Mouse (Mus musculus): ENCODE measurements around the gene Cntn4.
"Not testable (repeated sequence)": the region's sequence is repeated elsewhere in the genome, so short reads cannot be mapped to it uniquely, and the experiment has no call there.

- not testable (repeated sequence) for TF ChIP-seq CTCF (IDR thresholded peaks at IDR 0.05; ENCODE audit: control insufficient read depth, insufficient read depth, insufficient replicate concordance, low read depth, low read length); POLR2A (IDR thresholded peaks at IDR 0.05; ENCODE audit: control insufficient read depth, low read depth, low read length)
Observed at GRCm38 (mm10) chr6:106358801-106359200, 681.3 kb downstream of the Cntn4 start.
